Mouse (Mus musculus) heart, adult 2 months (tissue): ENCODE measurements around the gene Gpc5.
A peak's percentile ranks its signal among the peaks of the same experiment; 100 is the strongest.

Source experiments
- CTCF ChIP-seq: fragments of 200-600 bp; IDR thresholded peaks from 2 replicates; pipeline ENCODE4 v1.8.1; 2022; ENCODE audit warnings: antibody characterized with exemption, mild to moderate bottlenecking, moderate library complexity
- EP300 ChIP-seq: fragments of 200-500 bp; IDR thresholded peaks from 2 replicates; pipeline ENCODE4 v1.6.1; 2011; ENCODE audit warnings: low read depth, low read length, control low read depth; ENCODE audit not compliant: insufficient read depth
- POLR2A ChIP-seq: fragments of 200-500 bp; IDR thresholded peaks from 2 replicates; pipeline ENCODE4 v1.6.1; 2011; ENCODE audit warnings: mild to moderate bottlenecking, low read depth, low read length, control low read depth; ENCODE audit not compliant: insufficient read depth

DNA sequence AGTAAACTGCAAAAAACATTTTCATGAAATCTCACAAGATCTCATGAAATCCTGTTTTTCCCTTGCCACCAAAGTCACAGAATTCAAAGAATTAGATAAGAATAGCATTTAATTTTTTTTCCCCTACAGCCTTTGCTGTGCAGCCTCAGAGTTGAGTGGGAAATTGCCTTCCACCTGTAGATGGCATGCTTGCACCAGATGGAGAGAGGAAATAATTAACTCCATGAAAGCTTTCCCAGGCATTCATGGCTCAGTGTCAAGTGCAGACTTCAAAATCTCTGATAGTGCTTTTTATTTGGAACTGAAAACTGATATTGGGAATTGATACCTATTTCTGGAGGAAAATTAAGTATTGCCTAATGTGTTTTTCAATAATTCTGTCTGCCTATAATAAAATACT is 393.1 kb downstream of the Gpc5 start:
- TF ChIP-seq CTCF = peak; percentile 50
- no peak for TF ChIP-seq POLR2A
- TF ChIP-seq EP300 = no peak
